Mouse (Mus musculus): ENCODE results near the gene Abcg3. TPM values are rescaled to one million over a fixed set of nuclear protein-coding genes. Genes with fewer than 3 reads are reported as not detected.
"Not testable (repeated sequence)": the region's sequence is repeated elsewhere in the genome, so short reads cannot be mapped to it uniquely, and the experiment has no call there.

The Abcg3 gene
- under 1 TPM; 0.09 to 0.35 (median 0.22) TPM for total RNA-seq (2022)

DNA sequence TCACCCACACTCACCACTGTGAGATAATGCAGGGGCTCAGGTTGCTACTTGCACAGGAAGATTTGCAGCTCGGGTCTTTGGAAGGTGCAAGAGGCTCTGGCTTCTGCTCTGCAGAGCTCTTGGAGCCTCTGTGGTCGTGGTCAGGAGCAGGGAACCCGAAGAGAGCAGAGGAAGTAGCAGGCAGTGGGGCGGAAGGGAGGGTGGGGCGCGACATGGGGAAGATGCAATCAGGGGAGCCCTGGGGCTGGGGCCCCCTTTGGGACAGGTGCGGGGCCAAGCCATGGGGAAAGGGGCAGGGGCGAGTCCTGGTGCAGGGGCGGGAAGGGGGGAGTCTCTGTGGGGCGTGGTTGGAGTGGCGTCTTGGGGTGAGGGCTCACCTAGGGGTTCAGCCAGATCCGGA is at the start of gene Abcg3:
Abcg3 (minus strand) TSS at position 184 of the 400 bp plus-strand sequence.
- no peak for DNase-seq (ENCODE audit: low spot score)

- no peak for DNase-seq (ENCODE audit: low spot score)
These were observed 30.0 kb upstream of the Abcg3 start for GRCm38 (mm10) chr5:105012551-105012950.

GRCm38 (mm10) chr5:105011570-105011969 is 29.1 kb upstream of the Abcg3 start:
- no peak for DNase-seq (ENCODE audit: low spot score)

DNA sequence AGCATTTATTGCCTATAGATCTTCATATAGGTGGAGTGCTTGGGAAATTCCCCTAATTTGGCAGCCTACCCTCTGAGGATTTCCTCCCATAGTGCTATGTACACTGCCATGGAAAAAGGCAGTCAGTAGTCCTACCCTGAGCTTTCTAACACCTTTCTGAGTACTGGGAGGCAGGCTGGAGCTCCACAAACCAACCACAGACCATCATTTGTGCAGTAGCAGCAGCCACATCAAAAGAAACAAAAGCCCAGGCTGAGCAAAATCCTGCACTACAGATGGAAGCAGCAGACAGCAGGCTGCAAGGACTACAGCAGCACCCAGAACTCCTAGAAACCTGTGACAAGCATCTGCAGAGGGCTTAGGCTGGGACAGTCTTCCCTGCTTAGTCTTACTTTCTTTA is 27.9 kb upstream of the Abcg3 start:
- DNase-seq (ENCODE audit: low spot score): no peak

- no peak for DNase-seq (ENCODE audit: low spot score)
These were observed 6.9 kb upstream of the Abcg3 start for GRCm38 (mm10) chr5:104989411-104989810.

DNA sequence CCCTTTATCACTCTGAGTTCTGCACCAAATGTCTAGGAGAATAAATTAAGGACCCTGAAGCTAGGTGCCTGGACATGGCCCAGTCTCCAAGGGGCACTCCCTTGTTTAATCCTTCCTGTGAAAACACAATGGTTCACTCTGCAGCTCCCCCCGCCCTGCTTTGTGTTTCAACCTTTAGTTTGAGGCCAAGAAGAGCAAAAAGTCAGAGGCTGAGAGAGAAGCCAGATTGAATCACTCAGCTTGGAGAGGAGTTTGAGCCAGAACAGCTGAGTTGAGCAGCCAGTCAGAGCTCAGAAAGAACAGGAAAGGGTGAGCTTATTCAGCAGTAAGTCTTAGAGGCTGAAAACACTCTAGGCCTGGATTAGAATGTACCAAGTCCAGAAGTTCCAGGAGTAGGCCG is 5.5 kb upstream of the Abcg3 start:
- DNase-seq (ENCODE audit: low spot score): peak; percentile 49

DNA sequence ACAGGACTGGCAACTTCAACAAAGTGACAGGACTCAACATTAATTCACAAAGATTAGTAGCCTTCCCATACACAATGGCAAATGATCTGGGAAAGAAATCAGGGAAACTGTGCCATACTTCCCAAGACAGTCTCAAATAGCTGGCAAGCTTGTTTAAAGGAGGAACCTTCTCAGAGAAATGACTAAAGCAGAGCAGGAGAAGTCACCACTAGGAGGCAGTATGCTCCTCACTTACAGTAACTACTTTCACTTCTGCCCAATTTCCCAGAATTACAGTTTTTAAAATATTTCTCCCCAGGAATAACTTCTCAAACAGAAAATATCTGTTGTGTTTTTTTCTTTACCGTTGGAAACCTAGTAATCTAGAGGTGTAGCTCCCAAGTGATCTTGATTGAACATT is 4.2 kb upstream of the Abcg3 start:
- DNase-seq (ENCODE audit: low spot score): peak; percentile 73

GRCm38 (mm10) chr5:104979040-104979513 is 3.4 kb downstream of the Abcg3 start:
- DNase-seq (ENCODE audit: low spot score): no peak

DNA sequence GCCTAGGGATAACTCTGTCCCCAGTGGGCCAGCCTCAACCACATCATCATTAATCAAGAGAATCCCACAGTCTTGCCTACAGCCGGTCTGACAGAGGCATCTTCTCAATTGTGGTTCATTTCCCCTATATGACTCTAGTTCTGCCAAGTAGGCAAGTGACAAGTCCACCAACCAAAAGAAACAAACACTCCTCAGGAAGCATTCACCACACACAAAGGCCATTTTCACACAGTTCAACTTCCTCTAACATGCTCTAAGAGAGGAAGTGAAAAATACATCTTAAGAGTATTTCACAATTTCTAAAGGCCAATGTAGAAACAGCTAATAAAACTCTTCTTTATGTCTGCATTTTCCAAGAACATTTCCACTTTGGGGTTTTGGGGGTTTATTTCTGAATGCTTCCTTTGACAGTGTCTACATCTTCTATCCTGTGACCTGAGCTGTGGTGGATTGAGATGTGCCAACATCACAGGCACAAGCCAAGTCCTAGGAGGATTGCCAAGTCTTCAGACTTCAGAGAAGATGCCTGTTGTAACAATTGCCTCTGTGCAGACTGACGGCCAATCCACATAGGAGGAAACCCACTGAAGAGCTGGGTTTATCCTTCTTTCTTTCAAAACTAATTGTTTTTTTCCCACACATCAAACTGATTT is 24.3 kb downstream of the Abcg3 start:
- peak; percentile 18 for DNase-seq (ENCODE audit: low spot score)

DNA sequence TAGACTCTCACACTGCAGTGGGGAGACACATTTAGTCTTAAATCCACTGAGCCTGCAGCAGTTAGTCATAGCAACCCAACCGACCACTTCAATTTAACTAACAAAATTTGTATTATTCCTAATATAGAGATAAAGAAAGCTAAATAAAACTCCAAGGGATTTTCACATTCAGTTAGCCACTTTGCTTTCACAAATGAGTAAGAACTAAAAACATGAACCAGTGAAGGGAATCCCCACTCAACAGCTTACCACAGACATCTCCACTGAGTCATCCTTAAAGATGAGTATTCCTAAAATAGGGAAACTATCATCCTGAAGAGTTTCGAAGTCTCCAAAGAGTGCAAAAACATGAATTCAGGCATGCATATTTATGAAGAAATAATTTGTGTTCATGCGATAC is 27.3 kb downstream of the Abcg3 start:
- no peak for DNase-seq (ENCODE audit: low spot score)

GRCm38 (mm10) chr5:104946951-104947350 is 35.6 kb downstream of the Abcg3 start:
- DNase-seq (ENCODE audit: low spot score): no peak

DNA sequence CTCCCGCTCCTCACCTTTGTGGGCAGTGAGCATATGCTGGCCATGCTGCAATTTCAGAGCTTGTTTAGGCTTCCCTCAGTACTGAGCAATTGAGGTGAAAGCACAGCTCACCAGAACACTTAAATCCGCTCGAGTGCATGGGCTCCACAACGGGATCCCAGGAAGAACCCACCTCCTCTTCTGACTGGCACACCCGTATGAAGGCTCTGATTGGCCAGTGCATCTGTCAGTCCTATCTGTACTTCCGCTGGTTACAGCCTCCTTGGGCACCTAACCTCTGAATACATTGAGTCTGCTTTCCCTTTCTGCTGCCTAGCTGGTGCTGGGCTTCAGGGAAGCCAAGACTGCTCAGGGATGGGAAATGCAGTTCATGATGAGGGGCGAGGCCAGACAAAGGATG is 48.4 kb downstream of the Abcg3 start:
- no peak for DNase-seq (ENCODE audit: low spot score)

DNA sequence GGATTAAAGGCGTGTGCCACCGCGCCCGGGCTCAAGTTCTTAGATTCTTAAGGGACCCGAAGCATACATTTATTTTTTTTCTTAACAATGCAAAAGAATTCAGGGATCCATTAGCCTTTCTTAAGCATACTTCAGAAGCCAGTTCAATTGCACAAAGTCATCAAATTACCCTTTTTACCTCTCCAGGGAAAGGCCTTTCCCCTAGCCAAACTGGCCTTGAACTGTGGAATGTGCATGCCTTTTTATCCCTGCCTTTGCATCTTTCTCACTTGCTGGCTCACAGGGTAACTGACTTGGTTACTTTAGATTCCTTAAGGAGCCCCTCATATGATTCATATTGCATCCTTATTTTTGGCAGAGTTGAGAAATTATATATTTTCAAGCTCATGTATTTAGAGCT is 76.0 kb downstream of the Abcg3 start:
- not testable (repeated sequence) for DNase-seq (ENCODE audit: low spot score)

Other genes with a start within 250 kb of the Abcg3 start
- gene Zfp951, start 122.6 kb downstream of the Abcg3 start, total RNA-seq (2022): 1 to 10 TPM in 3 of 4 experiments, under 1 TPM in 1; 0.71 to 1.8 (median 1.3) TPM
- 1 to 10 TPM; 6.5 to 9.4 (median 7.4) TPM for gene Gbp9, start 156.8 kb upstream of the Abcg3 start, total RNA-seq (2022)
- under 1 TPM in 3 of 4 experiments, not detected in 1; 0.23 to 0.72 (median 0.47) TPM for gene Gbp8, start 156.8 kb upstream of the Abcg3 start, total RNA-seq (2022)
- gene Gbp4, start 156.9 kb upstream of the Abcg3 start, total RNA-seq (2022): 1 to 10 TPM; 4.1 to 6.9 (median 5.7) TPM

Data from heart, adult 8-10 months (tissue).